Mouse (Mus musculus) hindbrain, embryonic 15.5 days (tissue): ENCODE data around the gene Gm44805. TPM values are rescaled to one million over a fixed set of nuclear protein-coding genes. Genes with fewer than 3 reads are reported as not detected.
"Not testable (repeated sequence)": the region's sequence is repeated elsewhere in the genome, so short reads cannot be mapped to it uniquely, and the experiment has no call there.

Experiments used
- ATAC-seq: fragments of 200-750 bp; cut with Nextera tagmentation; 2 replicates; pipeline ENCODE4 v1.8.0; 2017; ENCODE audit warnings: low read depth, moderate number of reproducible peaks, moderate TSS enrichment; ENCODE audit not compliant: low FRiP score
- H3K27ac ChIP-seq: fragments of 300-500 bp; sonication (generic); replicated peaks from 2 replicates; pipeline ENCODE4 v1.5.1; 2015; ENCODE audit warnings: mild to moderate bottlenecking, inconsistent platforms
- H3K27me3 ChIP-seq: fragments of 300-500 bp; sonication (generic); 2 replicates; pipeline ENCODE4 v1.6.1; 2015; ENCODE audit warnings: control low read depth, inconsistent platforms
- H3K36me3 ChIP-seq: fragments of 300-500 bp; sonication (generic); 2 replicates; pipeline ENCODE4 v1.6.1; 2015; ENCODE audit warnings: control low read depth, inconsistent platforms
- H3K4me1 ChIP-seq: fragments of 300-500 bp; sonication (generic); replicated peaks from 2 replicates; pipeline ENCODE4 v1.6.1; 2015; ENCODE audit warnings: control low read depth, inconsistent platforms
- H3K4me2 ChIP-seq: fragments of 300-500 bp; sonication (generic); 2 replicates; pipeline ENCODE4 v1.6.1; 2015; ENCODE audit warnings: moderate library complexity, mild to moderate bottlenecking, inconsistent platforms
- H3K4me3 ChIP-seq: fragments of 300-500 bp; sonication (generic); 2 replicates; pipeline ENCODE4 v1.5.1; 2015; ENCODE audit warnings: mild to moderate bottlenecking, inconsistent platforms
- H3K9ac ChIP-seq: fragments of 300-500 bp; sonication (generic); 2 replicates; pipeline ENCODE4 v1.6.1; 2015; ENCODE audit warnings: inconsistent platforms
- H3K9me3 ChIP-seq: fragments of 300-500 bp; sonication (generic); 2 replicates; pipeline ENCODE4 v1.6.1; 2016; ENCODE audit warnings: control low read depth, inconsistent platforms
- WGBS: fragments of 180-500 bp; shearing (Covaris S2); methylation state at CpG from one replicate; pipeline ENCODE4 v1.1.7; 2015; 5-methylcytosine and 5-hydroxymethylcytosine counted together
- polyA plus RNA-seq: library from polyadenylated mRNA; unstranded; fragments of >200 nt; fragmentation: Nextera tagmentation; extraction: Ambion mirVana; gene quantifications from 2 replicates; pipeline ENCODE4 v1.2.1, GENCODE M21; 2015

Gene Gm44805
- polyA plus RNA-seq, 1 experiment from 2014 or later = not detected

- H3K4me1 ChIP-seq, H3K9ac ChIP-seq, H3K27me3 ChIP-seq, ATAC-seq, H3K27ac ChIP-seq, H3K36me3 ChIP-seq, H3K9me3 ChIP-seq, H3K4me2 ChIP-seq, H3K4me3 ChIP-seq: not testable (repeated sequence)
- 80% methylated on average over 8 of the region's 8 CpGs for WGBS
Observed at GRCm38 (mm10) chr7:19686927-19687583, 5.8 kb upstream of the Gm44805 start.

- H3K9ac ChIP-seq = no peak overlapping the region
- H3K9me3 ChIP-seq = no peaks in the 10 kb centered on the region
- H3K4me2 ChIP-seq = no peak overlapping the region
- no peak overlapping the region for H3K27ac ChIP-seq
- no peak overlapping the region for H3K4me3 ChIP-seq
- H3K36me3 ChIP-seq = no peaks in the 10 kb centered on the region
- no peaks in the 10 kb centered on the region for H3K4me1 ChIP-seq
- no peaks in the 10 kb centered on the region for H3K27me3 ChIP-seq
- 90% methylated on average over 6 of the region's 6 CpGs for WGBS
- ATAC-seq = no peak
Observed at GRCm38 (mm10) chr7:19686521-19686920, 5.3 kb upstream of the Gm44805 start.

GRCm38 (mm10) chr7:19685374-19685773 is 4.2 kb upstream of the Gm44805 start:
- no peaks in the 10 kb centered on the region for H3K36me3 ChIP-seq
- H3K27me3 ChIP-seq = no peaks in the 10 kb centered on the region
- no peaks in the 10 kb centered on the region for H3K9me3 ChIP-seq
- no peak for ATAC-seq
- WGBS = 59% methylated on average over 4 of the region's 4 CpGs
- H3K4me1 ChIP-seq = no peaks in the 10 kb centered on the region
- H3K27ac ChIP-seq = no peak overlapping the region
- H3K9ac ChIP-seq = no peak overlapping the region
- H3K4me2 ChIP-seq = no peak overlapping the region
- no peak overlapping the region for H3K4me3 ChIP-seq

GRCm38 (mm10) chr7:19683771-19684201 is 2.6 kb upstream of the Gm44805 start:
- H3K4me3 ChIP-seq = no peak overlapping the region
- no peak for ATAC-seq
- H3K9me3 ChIP-seq = no peaks in the 10 kb centered on the region
- H3K27me3 ChIP-seq = no peaks in the 10 kb centered on the region
- 90% methylated on average over 6 of the region's 6 CpGs for WGBS
- H3K4me2 ChIP-seq = no peak overlapping the region
- no peaks in the 10 kb centered on the region for H3K4me1 ChIP-seq
- H3K27ac ChIP-seq = no peak overlapping the region
- H3K36me3 ChIP-seq = no peaks in the 10 kb centered on the region
- no peak overlapping the region for H3K9ac ChIP-seq

- Histone ChIP-seq H3K9me3 (no peaks in the 10 kb centered on the region), H3K27ac (no peak overlapping the region), H3K27me3 (no peaks in the 10 kb centered on the region), H3K36me3 (no peaks in the 10 kb centered on the region), H3K9ac (no peak overlapping the region), H3K4me2 (no peak overlapping the region), H3K4me1 (no peaks in the 10 kb centered on the region), H3K4me3 (no peak overlapping the region)
- 89% methylated on average over 3 of the region's 3 CpGs for WGBS
- ATAC-seq = no peak
Observed at GRCm38 (mm10) chr7:19682979-19683378, 1.8 kb upstream of the Gm44805 start.

GRCm38 (mm10) chr7:19680702-19681101 is 521 bp downstream of the Gm44805 start:
- no peak overlapping the region for H3K4me3 ChIP-seq
- no peak overlapping the region for H3K9ac ChIP-seq
- H3K4me1 ChIP-seq = no peaks in the 10 kb centered on the region
- 92% methylated on average over 2 of the region's 2 CpGs for WGBS
- H3K27ac ChIP-seq = no peak overlapping the region
- no peak for ATAC-seq
- H3K4me2 ChIP-seq = no peak overlapping the region
- no peaks in the 10 kb centered on the region for H3K9me3 ChIP-seq
- H3K27me3 ChIP-seq = no peaks in the 10 kb centered on the region
- H3K36me3 ChIP-seq = no peaks in the 10 kb centered on the region

- no peak for ATAC-seq
- no peaks in the 10 kb centered on the region for H3K4me1 ChIP-seq
- no peak overlapping the region for H3K27ac ChIP-seq
- H3K9me3 ChIP-seq = no peaks in the 10 kb centered on the region
- 89% methylated on average over 3 of the region's 3 CpGs for WGBS
- no peak overlapping the region for H3K9ac ChIP-seq
- H3K36me3 ChIP-seq = no peaks in the 10 kb centered on the region
- H3K4me2 ChIP-seq = no peak overlapping the region
- H3K4me3 ChIP-seq = no peak overlapping the region
- no peaks in the 10 kb centered on the region for H3K27me3 ChIP-seq
Observed at GRCm38 (mm10) chr7:19678901-19679300, 2.3 kb downstream of the Gm44805 start.

- Histone ChIP-seq H3K36me3 (no peaks in the 10 kb centered on the region), H3K4me2 (no peak within 1 kb of the TSS), H3K4me3 (no peak within 1 kb of the TSS), H3K9ac (no peak within 1 kb of the TSS), H3K27ac (no peak within 1 kb of the TSS), H3K4me1 (no peaks in the 10 kb centered on the region), H3K27me3 (no peaks in the 10 kb centered on the region), H3K9me3 (no peaks in the 10 kb centered on the region)
- WGBS = 80% methylated on average over 8 of the region's 8 CpGs
- no peak for ATAC-seq
Observed at GRCm38 (mm10) chr7:19677872-19678271, 3.4 kb downstream of the Gm44805 start, which contains the start of gene Apoc2. Gene Apoc2 (minus strand): TSS chr7:19677941.

- no peak for ATAC-seq
- Histone ChIP-seq H3K4me1 (no peaks in the 10 kb centered on the region), H3K4me2 (no peak overlapping the region), H3K36me3 (no peaks in the 10 kb centered on the region), H3K27me3 (no peaks in the 10 kb centered on the region), H3K9me3 (no peaks in the 10 kb centered on the region), H3K27ac (no peak overlapping the region), H3K4me3 (no peak overlapping the region), H3K9ac (no peak overlapping the region)
- 71% methylated on average over 1 of the region's 1 CpGs for WGBS
Observed at GRCm38 (mm10) chr7:19676662-19677061, 4.6 kb downstream of the Gm44805 start.

- Histone ChIP-seq H3K4me1 (no peaks in the 10 kb centered on the region), H3K36me3 (no peaks in the 10 kb centered on the region), H3K4me3 (no peak overlapping the region), H3K9ac (no peak overlapping the region), H3K4me2 (no peak overlapping the region), H3K27ac (no peak overlapping the region), H3K9me3 (no peaks in the 10 kb centered on the region), H3K27me3 (no peaks in the 10 kb centered on the region)
- ATAC-seq = no peak
- WGBS = 85% methylated on average over 10 of the region's 10 CpGs
Observed at GRCm38 (mm10) chr7:19675824-19676223, 5.4 kb downstream of the Gm44805 start.

- no peak overlapping the region for H3K4me2 ChIP-seq
- H3K4me1 ChIP-seq = peaks cover 5% of the 10 kb centered on the region; the same call in 1 of the 2 replicates
- 72% methylated on average over 14 of the region's 14 CpGs for WGBS
- H3K36me3 ChIP-seq = no peaks in the 10 kb centered on the region
- H3K27me3 ChIP-seq = no peaks in the 10 kb centered on the region
- no peak overlapping the region for H3K9ac ChIP-seq
- no peaks in the 10 kb centered on the region for H3K9me3 ChIP-seq
- H3K4me3 ChIP-seq = no peak overlapping the region
- ATAC-seq = no peak
- no peak overlapping the region for H3K27ac ChIP-seq
Observed at GRCm38 (mm10) chr7:19673083-19673699, 8.0 kb downstream of the Gm44805 start.

- no peak overlapping the region for H3K4me3 ChIP-seq
- H3K27me3 ChIP-seq = no peaks in the 10 kb centered on the region
- no peak overlapping the region for H3K9ac ChIP-seq
- H3K9me3 ChIP-seq = no peaks in the 10 kb centered on the region
- peaks cover 5% of the 10 kb centered on the region; the same call in 1 of the 2 replicates for H3K4me1 ChIP-seq
- no peak for ATAC-seq
- no peaks in the 10 kb centered on the region for H3K36me3 ChIP-seq
- 71% methylated on average over 10 of the region's 10 CpGs for WGBS
- no peak overlapping the region for H3K27ac ChIP-seq
- H3K4me2 ChIP-seq = no peak overlapping the region
Observed at GRCm38 (mm10) chr7:19671511-19671910, 9.7 kb downstream of the Gm44805 start.
